Mouse (Mus musculus): ENCODE data around the gene Ripor1. TPM values are rescaled to one million over a fixed set of nuclear protein-coding genes. Genes with fewer than 3 reads are reported as not detected.

Ripor1 gene
- polyA plus RNA-seq, 1 experiment from 2014 or later = 36.8 TPM

- peak; percentile 36; the same call in 1 of the 2 replicates for ATAC-seq (ENCODE audit: low read depth)
- peak overlapping the region; percentile 96 for H3K4me2 ChIP-seq (ENCODE audit: low read depth, low read length)
- H3K36me3 ChIP-seq (ENCODE audit: control insufficient read depth, insufficient read depth, low read length) = peaks cover 23% of the 10 kb centered on the region
- H3K9me3 ChIP-seq (ENCODE audit: control insufficient read depth, low read length) = no peaks in the 10 kb centered on the region
- peaks cover 2% of the 10 kb centered on the region; the same call in 1 of the 2 replicates for H3K27me3 ChIP-seq (ENCODE audit: control insufficient read depth, insufficient read depth, low read depth, low read length)
- 5% methylated on average over 20 of the region's 20 CpGs for WGBS
- peak overlapping the region; percentile 61 for H3K4me3 ChIP-seq (ENCODE audit: low read length)
- peak overlapping the region; percentile 54 for H3K9ac ChIP-seq (ENCODE audit: low read length)
- peak overlapping the region; percentile 61 for H3K27ac ChIP-seq (ENCODE audit: low read length)
- H3K4me1 ChIP-seq (replicated peaks; ENCODE audit: control insufficient read depth, insufficient read depth, low read length) = peaks cover 17% of the 10 kb centered on the region
These were observed 8.0 kb downstream of the Ripor1 start for GRCm38 (mm10) chr8:105613037-105613436.

GRCm38 (mm10) chr8:105613830-105614511, 8.9 kb downstream of the Ripor1 start:
- WGBS = 2% methylated on average over 50 of the region's 50 CpGs
- Histone ChIP-seq H3K4me2 (ENCODE audit: low read depth, low read length) (peak overlapping the region; percentile 96), H3K9me3 (ENCODE audit: control insufficient read depth, low read length) (no peaks in the 10 kb centered on the region), H3K4me3 (ENCODE audit: low read length) (peak overlapping the region; percentile 61), H3K36me3 (ENCODE audit: control insufficient read depth, insufficient read depth, low read length) (peaks cover 31% of the 10 kb centered on the region), H3K27ac (ENCODE audit: low read length) (0 out of 2 replicates have a peak overlapping the region, but pooled peaks have one; percentile 12), H3K27me3 (ENCODE audit: control insufficient read depth, insufficient read depth, low read depth, low read length) (peaks cover 2% of the 10 kb centered on the region; the same call in 1 of the 2 replicates), H3K4me1 (replicated peaks; ENCODE audit: control insufficient read depth, insufficient read depth, low read length) (peaks cover 17% of the 10 kb centered on the region), H3K9ac (ENCODE audit: low read length) (peak overlapping the region; percentile 69)
- ATAC-seq (ENCODE audit: low read depth) = peak; percentile 91

GRCm38 (mm10) chr8:105615942-105616341, 10.9 kb downstream of the Ripor1 start:
- Histone ChIP-seq H3K27me3 (ENCODE audit: control insufficient read depth, insufficient read depth, low read depth, low read length) (peaks cover 2% of the 10 kb centered on the region; the same call in 1 of the 2 replicates), H3K36me3 (ENCODE audit: control insufficient read depth, insufficient read depth, low read length) (peaks cover 37% of the 10 kb centered on the region), H3K27ac (ENCODE audit: low read length) (no peak overlapping the region), H3K4me1 (replicated peaks; ENCODE audit: control insufficient read depth, insufficient read depth, low read length) (peaks cover 15% of the 10 kb centered on the region), H3K4me3 (ENCODE audit: low read length) (no peak overlapping the region), H3K9me3 (ENCODE audit: control insufficient read depth, low read length) (no peaks in the 10 kb centered on the region), H3K9ac (ENCODE audit: low read length) (no peak overlapping the region), H3K4me2 (ENCODE audit: low read depth, low read length) (no peak overlapping the region)
- 91% methylated on average over 9 of the region's 9 CpGs for WGBS
- ATAC-seq (ENCODE audit: low read depth) = no peak

- Histone ChIP-seq H3K4me2 (ENCODE audit: low read depth, low read length) (no peak overlapping the region), H3K9me3 (ENCODE audit: control insufficient read depth, low read length) (no peaks in the 10 kb centered on the region), H3K9ac (ENCODE audit: low read length) (no peak overlapping the region), H3K36me3 (ENCODE audit: control insufficient read depth, insufficient read depth, low read length) (peaks cover 42% of the 10 kb centered on the region), H3K4me3 (ENCODE audit: low read length) (no peak overlapping the region), H3K27me3 (ENCODE audit: control insufficient read depth, insufficient read depth, low read depth, low read length) (no peaks in the 10 kb centered on the region), H3K27ac (ENCODE audit: low read length) (no peak overlapping the region), H3K4me1 (replicated peaks; ENCODE audit: control insufficient read depth, insufficient read depth, low read length) (peaks cover 19% of the 10 kb centered on the region)
- WGBS = 87% methylated on average over 21 of the region's 21 CpGs
- no peak for ATAC-seq (ENCODE audit: low read depth)
These were observed 12.6 kb downstream of the Ripor1 start for GRCm38 (mm10) chr8:105617451-105618278.

- no peak overlapping the region for H3K27ac ChIP-seq (ENCODE audit: low read length)
- 90% methylated on average over 5 of the region's 5 CpGs for WGBS
- peaks cover 42% of the 10 kb centered on the region for H3K36me3 ChIP-seq (ENCODE audit: control insufficient read depth, insufficient read depth, low read length)
- ATAC-seq (ENCODE audit: low read depth) = no peak
- H3K4me3 ChIP-seq (ENCODE audit: low read length) = no peak overlapping the region
- H3K9ac ChIP-seq (ENCODE audit: low read length) = no peak overlapping the region
- no peaks in the 10 kb centered on the region for H3K27me3 ChIP-seq (ENCODE audit: control insufficient read depth, insufficient read depth, low read depth, low read length)
- no peaks in the 10 kb centered on the region for H3K9me3 ChIP-seq (ENCODE audit: control insufficient read depth, low read length)
- H3K4me1 ChIP-seq (replicated peaks; ENCODE audit: control insufficient read depth, insufficient read depth, low read length) = peaks cover 19% of the 10 kb centered on the region
- no peak overlapping the region for H3K4me2 ChIP-seq (ENCODE audit: low read depth, low read length)
These were observed 13.2 kb downstream of the Ripor1 start for GRCm38 (mm10) chr8:105618279-105618634.

- no peak overlapping the region for H3K9ac ChIP-seq (ENCODE audit: low read length)
- H3K4me3 ChIP-seq (ENCODE audit: low read length) = no peak overlapping the region
- no peak overlapping the region for H3K27ac ChIP-seq (ENCODE audit: low read length)
- ATAC-seq (ENCODE audit: low read depth) = no peak
- WGBS = 92% methylated on average over 19 of the region's 19 CpGs
- H3K36me3 ChIP-seq (ENCODE audit: control insufficient read depth, insufficient read depth, low read length) = peaks cover 42% of the 10 kb centered on the region
- no peak overlapping the region for H3K4me2 ChIP-seq (ENCODE audit: low read depth, low read length)
- H3K9me3 ChIP-seq (ENCODE audit: control insufficient read depth, low read length) = no peaks in the 10 kb centered on the region
- H3K4me1 ChIP-seq (replicated peaks; ENCODE audit: control insufficient read depth, insufficient read depth, low read length) = peaks cover 20% of the 10 kb centered on the region
- H3K27me3 ChIP-seq (ENCODE audit: control insufficient read depth, insufficient read depth, low read depth, low read length) = no peaks in the 10 kb centered on the region
These were observed 14.0 kb downstream of the Ripor1 start for GRCm38 (mm10) chr8:105618892-105619591.

- Histone ChIP-seq H3K27ac (ENCODE audit: low read length) (no peak overlapping the region), H3K27me3 (ENCODE audit: control insufficient read depth, insufficient read depth, low read depth, low read length) (no peaks in the 10 kb centered on the region), H3K4me3 (ENCODE audit: low read length) (no peak overlapping the region), H3K36me3 (ENCODE audit: control insufficient read depth, insufficient read depth, low read length) (peaks cover 42% of the 10 kb centered on the region), H3K9me3 (ENCODE audit: control insufficient read depth, low read length) (no peaks in the 10 kb centered on the region), H3K9ac (ENCODE audit: low read length) (no peak overlapping the region), H3K4me1 (replicated peaks; ENCODE audit: control insufficient read depth, insufficient read depth, low read length) (peaks cover 23% of the 10 kb centered on the region), H3K4me2 (ENCODE audit: low read depth, low read length) (no peak overlapping the region)
- no peak for ATAC-seq (ENCODE audit: low read depth)
- 81% methylated on average over 19 of the region's 19 CpGs for WGBS
These were observed 15.2 kb downstream of the Ripor1 start for GRCm38 (mm10) chr8:105620211-105620610.

GRCm38 (mm10) chr8:105620946-105621720, 16.1 kb downstream of the Ripor1 start:
- WGBS = 87% methylated on average over 21 of the region's 21 CpGs
- H3K9ac ChIP-seq (ENCODE audit: low read length) = no peak overlapping the region
- no peak for ATAC-seq (ENCODE audit: low read depth)
- no peak overlapping the region for H3K27ac ChIP-seq (ENCODE audit: low read length)
- H3K27me3 ChIP-seq (ENCODE audit: control insufficient read depth, insufficient read depth, low read depth, low read length) = no peaks in the 10 kb centered on the region
- H3K4me2 ChIP-seq (ENCODE audit: low read depth, low read length) = no peak overlapping the region
- peaks cover 37% of the 10 kb centered on the region for H3K36me3 ChIP-seq (ENCODE audit: control insufficient read depth, insufficient read depth, low read length)
- H3K9me3 ChIP-seq (ENCODE audit: control insufficient read depth, low read length) = no peaks in the 10 kb centered on the region
- peaks cover 23% of the 10 kb centered on the region for H3K4me1 ChIP-seq (replicated peaks; ENCODE audit: control insufficient read depth, insufficient read depth, low read length)
- H3K4me3 ChIP-seq (ENCODE audit: low read length) = no peak overlapping the region
